Mouse (Mus musculus) retina, postnatal 1 day (tissue): ENCODE data around the gene C8g.

Source experiments
- DNase-seq: peaks from one replicate; pipeline ENCODE4 v3.0.0-alpha.2; 2012

The C8g gene

DNA sequence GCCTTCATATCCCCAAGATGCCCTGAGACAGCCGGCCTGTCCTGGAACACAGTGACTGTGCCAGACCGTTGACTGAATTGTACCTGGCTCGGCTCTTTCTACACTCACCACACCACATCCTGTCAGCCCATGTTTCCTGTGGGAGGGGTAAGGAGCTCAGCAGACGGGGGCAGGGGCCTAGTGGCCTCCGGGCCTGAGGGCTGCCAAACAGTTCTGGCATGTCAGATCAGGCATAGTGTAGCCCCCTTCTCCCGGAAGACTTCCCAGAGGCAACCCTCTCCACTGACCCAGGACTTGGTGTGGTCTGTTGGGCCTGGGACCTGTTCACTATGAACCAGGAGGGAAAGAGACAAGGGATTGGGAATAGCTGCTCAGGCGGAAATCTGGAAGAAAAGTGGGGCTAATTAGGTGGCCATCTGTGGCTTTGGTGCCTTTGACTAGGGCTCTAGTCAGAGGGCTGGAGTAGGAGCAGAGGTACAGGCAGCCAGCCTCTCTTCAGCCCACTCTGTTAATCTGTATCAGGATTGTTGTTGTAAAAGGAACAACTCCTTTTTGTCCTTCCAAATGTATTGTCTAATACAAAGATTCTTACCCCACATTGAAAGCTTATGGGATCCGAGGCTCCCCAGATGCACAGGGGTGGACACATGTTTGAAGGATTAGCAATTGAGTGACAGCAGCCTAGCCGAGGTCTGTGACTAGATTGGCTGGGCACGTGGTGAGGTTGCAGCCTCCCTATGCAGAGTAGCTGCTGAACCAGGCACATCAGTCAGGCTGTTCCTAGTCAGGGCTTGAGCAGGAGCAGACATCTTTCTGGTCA lies 35.5 kb downstream of the C8g start:
- peak; percentile 74 for DNase-seq

GRCm38 (mm10) chr2:25465256-25465655 lies 36.3 kb downstream of the C8g start:
- DNase-seq, result no peak

GRCm38 (mm10) chr2:25463630-25464029 lies 37.9 kb downstream of the C8g start:
- DNase-seq, result no peak

- DNase-seq, result no peak
Measured at GRCm38 (mm10) chr2:25461407-25461806, 40.1 kb downstream of the C8g start.

GRCm38 (mm10) chr2:25460551-25461309 lies 40.8 kb downstream of the C8g start, which contains the start of gene Paxx:
Gene Paxx, minus strand, starts transcription at chr2:25461094.
- peak; percentile 95 for DNase-seq

DNA sequence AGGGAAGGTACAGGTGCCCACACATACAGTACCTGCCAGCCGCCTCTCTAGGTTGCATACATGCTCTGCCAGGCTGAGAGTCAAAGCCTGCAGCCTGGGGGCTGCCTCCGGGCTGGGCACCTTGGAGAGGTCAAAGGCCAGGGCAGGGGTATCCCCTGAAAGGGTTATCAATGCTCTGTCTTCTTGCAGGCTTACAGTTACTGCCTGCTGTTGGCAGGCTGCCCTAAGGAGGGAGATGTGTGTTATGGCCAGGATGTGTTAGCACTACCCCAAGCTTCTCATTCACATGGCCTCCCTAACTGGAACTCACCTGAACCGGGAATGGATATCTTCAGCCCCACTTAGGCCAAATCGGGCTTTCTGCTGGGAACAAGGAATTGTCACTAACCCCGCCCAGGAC lies 41.4 kb downstream of the C8g start:
- no peak for DNase-seq

DNA sequence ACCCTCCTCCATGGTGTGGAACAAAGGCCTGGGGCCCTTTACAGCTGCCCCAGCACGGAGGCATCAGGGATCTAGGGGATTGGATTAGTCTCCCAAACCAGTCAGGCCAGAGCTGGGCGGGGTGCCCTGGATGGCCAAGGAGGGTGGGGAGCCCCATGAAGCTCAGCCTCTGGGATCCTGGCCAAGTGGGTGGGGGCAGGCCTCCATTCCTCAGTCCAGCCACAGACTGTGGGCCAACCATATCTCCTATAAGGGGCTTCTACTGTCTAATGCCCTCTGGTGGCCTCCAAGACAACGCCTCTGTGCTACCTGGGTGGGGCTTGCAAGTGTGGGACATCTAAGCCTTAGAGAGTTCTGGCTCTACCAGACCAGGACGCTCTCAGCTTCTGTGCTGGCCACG lies 42.6 kb downstream of the C8g start:
- no peak for DNase-seq

GRCm38 (mm10) chr2:25457022-25457896 lies 44.3 kb downstream of the C8g start:
- no peak for DNase-seq

DNA sequence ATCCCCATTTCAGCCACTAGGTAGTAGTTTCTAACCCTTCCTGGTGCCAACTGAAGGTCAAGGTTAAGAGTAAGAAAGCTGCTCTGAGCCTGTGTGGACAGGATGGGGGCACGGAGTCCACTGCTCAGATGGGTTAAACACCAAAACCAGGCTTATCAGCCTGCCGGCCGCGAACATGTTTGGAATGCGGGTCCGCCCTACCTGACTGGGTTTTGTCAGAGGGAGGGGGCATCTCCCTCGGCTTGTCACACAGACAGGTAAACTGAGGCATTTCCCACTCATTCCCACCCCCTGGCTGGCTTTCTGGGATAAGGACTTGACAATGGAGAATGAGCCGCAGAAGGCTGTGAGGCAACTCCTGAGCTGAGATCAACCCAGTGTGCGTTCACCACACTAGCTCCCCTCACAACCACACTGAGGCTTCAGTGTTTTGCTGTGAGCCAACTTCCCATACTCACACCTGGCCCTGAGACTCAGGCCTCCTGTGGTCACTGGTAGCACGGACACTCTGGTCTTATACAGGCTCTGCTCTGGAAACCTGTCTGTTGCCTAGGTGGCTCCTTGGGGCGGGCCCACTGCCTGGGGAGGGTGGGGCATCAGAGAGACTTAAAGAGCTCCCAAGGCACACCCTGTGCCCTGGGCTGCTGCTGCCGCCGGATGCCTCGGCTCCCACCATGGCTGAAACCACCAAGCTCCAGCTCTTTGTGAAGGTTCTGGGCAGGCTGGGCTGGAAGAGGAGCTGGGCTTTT lies 45.1 kb downstream of the C8g start, which contains the start of gene Clic3:
Gene Clic3, plus strand, starts transcription at position 634 of the 749 bp plus-strand sequence.
- no peak for DNase-seq

GRCm38 (mm10) chr2:25452951-25453350 lies 48.6 kb downstream of the C8g start:
- no peak for DNase-seq

- DNase-seq, result no peak
Measured at GRCm38 (mm10) chr2:25450853-25451647, 50.5 kb downstream of the C8g start.
